Mouse (Mus musculus) myocyte (in vitro differentiated cells): ENCODE results near the gene Rgs3. TPM values are rescaled to one million over a fixed set of nuclear protein-coding genes. Genes with fewer than 3 reads are reported as not detected.

Source experiments
- H3K27me3 ChIP-seq: one replicate; pipeline ENCODE4 v1.6.1; 2011; ENCODE audit not compliant: control insufficient read depth, insufficient read depth, insufficient read length
- H3K36me3 ChIP-seq: one replicate; pipeline ENCODE4 v1.6.1; 2011; ENCODE audit not compliant: control insufficient read depth, insufficient read depth
- H3K4me2 ChIP-seq: one replicate; pipeline ENCODE4 v1.6.1; 2011; ENCODE audit warnings: low read depth, control low read depth
- H3K4me3 ChIP-seq: one replicate; pipeline ENCODE4 v1.5.1; 2011; ENCODE audit warnings: mild to moderate bottlenecking, control low read depth, moderate library complexity
- H3K79me2 ChIP-seq: one replicate; pipeline ENCODE4 v1.6.1; 2011; ENCODE audit not compliant: control insufficient read depth, insufficient read depth
- H3ac ChIP-seq: one replicate; pipeline ENCODE4 v1.6.1; 2011; ENCODE audit not compliant: control insufficient read depth, insufficient read length
- CEBPB ChIP-seq: IDR thresholded peaks from 2 replicates; pipeline ENCODE4 v1.6.1; 2011; ENCODE audit warnings: mild to moderate bottlenecking, moderate library complexity; ENCODE audit not compliant: poor library complexity, insufficient read depth, severe bottlenecking
- E2F4 ChIP-seq: IDR thresholded peaks from one replicate; pipeline ENCODE4 v1.6.1; 2011; ENCODE audit warnings: mild to moderate bottlenecking, control low read depth, moderate library complexity; ENCODE audit not compliant: insufficient read depth
- MAX ChIP-seq: IDR thresholded peaks from one replicate; pipeline ENCODE4 v1.6.1; 2011; ENCODE audit warnings: low read depth, mild to moderate bottlenecking, control low read depth
- MYOD1 ChIP-seq, 3 experiments: IDR thresholded peaks; one replicate each; pipeline ENCODE4 v1.6.1; 2011; ENCODE audit warnings: control low read depth in 2 of 3, low read depth in 2 of 3, mild to moderate bottlenecking in 2 of 3, moderate library complexity in 1 of 3; ENCODE audit not compliant: insufficient read length in 2 of 3, control insufficient read depth in 1 of 3
- MYOG ChIP-seq, 3 experiments: IDR thresholded peaks; one replicate each; pipeline ENCODE4 v1.6.1; 2011; ENCODE audit warnings: control low read depth in 2 of 3, low read depth in 2 of 3, mild to moderate bottlenecking in 2 of 3; ENCODE audit not compliant: insufficient read length in 2 of 3, control insufficient read depth in 1 of 3, insufficient read depth in 1 of 3
- POLR2A ChIP-seq: IDR thresholded peaks from one replicate; pipeline ENCODE4 v1.6.1; 2011; ENCODE audit warnings: low read depth, mild to moderate bottlenecking, control low read depth, moderate library complexity; ENCODE audit not compliant: insufficient read length
- POLR2AphosphoS2 ChIP-seq: IDR thresholded peaks from one replicate; pipeline ENCODE4 v1.6.1; 2011; ENCODE audit warnings: low read depth, control low read depth; ENCODE audit not compliant: insufficient read length
- REST ChIP-seq: IDR thresholded peaks from one replicate; pipeline ENCODE4 v1.6.1; 2011; ENCODE audit warnings: mild to moderate bottlenecking, control low read depth, moderate library complexity; ENCODE audit not compliant: insufficient read depth, insufficient read length
- SRF ChIP-seq: IDR thresholded peaks from one replicate; pipeline ENCODE4 v1.6.1; 2011; ENCODE audit warnings: low read depth; ENCODE audit not compliant: control insufficient read depth, insufficient read length
- TCF12 ChIP-seq: IDR thresholded peaks from one replicate; pipeline ENCODE4 v1.6.1; 2011; ENCODE audit warnings: mild to moderate bottlenecking, control low read depth; ENCODE audit not compliant: poor library complexity, insufficient read depth, severe bottlenecking
- TCF3 ChIP-seq: IDR thresholded peaks from one replicate; pipeline ENCODE4 v1.6.1; 2011; ENCODE audit warnings: low read depth, control low read depth; ENCODE audit not compliant: insufficient read length
- USF1 ChIP-seq: IDR thresholded peaks from one replicate; pipeline ENCODE4 v1.6.1; 2011; ENCODE audit warnings: low read depth, mild to moderate bottlenecking, control low read depth, moderate library complexity
- polyA plus RNA-seq: library from polyadenylated mRNA; unstranded; fragments of >200 nt; fragmentation: generic; extraction: Trizol; gene quantifications from one replicate; pipeline ENCODE4 v1.2.1, GENCODE M21; 2012; ENCODE audit warnings: missing spikeins

Rgs3 gene
- polyA plus RNA-seq, 1 experiment = 40.4 TPM

DNA sequence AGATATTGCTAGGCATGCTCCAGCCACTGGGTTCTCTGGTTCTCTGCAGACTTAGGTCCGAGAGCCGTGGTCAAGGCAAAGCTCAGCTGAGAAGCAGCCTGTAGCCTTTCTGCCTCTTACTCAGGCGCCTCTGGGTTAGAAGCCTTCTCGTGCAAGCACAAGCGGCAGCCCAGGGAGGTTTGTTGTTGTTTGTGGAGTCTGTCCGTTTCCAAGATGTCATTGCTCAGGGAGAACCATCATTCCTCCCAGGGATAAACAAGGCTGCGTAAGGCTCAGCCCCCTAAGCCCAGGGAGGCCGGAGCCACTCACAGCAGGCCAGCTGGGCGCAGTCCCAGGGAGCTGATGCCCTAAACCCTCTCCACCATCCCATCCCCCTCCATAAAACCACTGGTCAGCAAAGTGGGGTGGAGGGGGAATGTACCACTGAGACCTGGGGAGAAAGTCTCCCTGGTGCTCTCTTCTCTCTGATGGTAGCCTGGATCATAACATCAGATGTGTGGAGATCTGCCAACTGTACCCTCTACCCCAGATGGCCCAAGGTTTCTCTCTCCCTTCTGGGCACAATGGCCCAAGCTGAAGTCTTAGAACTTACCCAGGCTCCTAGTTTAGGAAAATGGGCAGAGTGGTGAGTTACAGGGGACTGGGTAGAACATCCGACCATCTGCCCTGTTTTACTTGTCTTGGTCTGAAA is 117.5 kb downstream of the Rgs3 start:
- peaks cover 9% of the 10 kb centered on the region for H3K36me3 ChIP-seq
- peaks cover 28% of the 10 kb centered on the region for H3K79me2 ChIP-seq
- peak overlapping the region; percentile 6 for H3K4me2 ChIP-seq
- no peak overlapping the region for H3ac ChIP-seq
- TF ChIP-seq REST (no peak), E2F4 (no peak), CEBPB (no peak), TCF12 (no peak), MYOG (IDR thresholded peaks at IDR 0.05; ENCODE audit: control insufficient read depth in 1 of 3, insufficient read depth in 1 of 3, insufficient read length in 2 of 3, low read depth in 2 of 3) (no peak), POLR2A (no peak), POLR2AphosphoS2 (no peak), TCF3 (no peak), SRF (no peak), MYOD1 (IDR thresholded peaks at IDR 0.05; ENCODE audit: control insufficient read depth in 1 of 3, insufficient read length in 2 of 3, low read depth in 2 of 3) (no peak), USF1 (no peak), MAX (no peak)
- no peaks in the 10 kb centered on the region for H3K27me3 ChIP-seq
- H3K4me3 ChIP-seq = no peak overlapping the region

DNA sequence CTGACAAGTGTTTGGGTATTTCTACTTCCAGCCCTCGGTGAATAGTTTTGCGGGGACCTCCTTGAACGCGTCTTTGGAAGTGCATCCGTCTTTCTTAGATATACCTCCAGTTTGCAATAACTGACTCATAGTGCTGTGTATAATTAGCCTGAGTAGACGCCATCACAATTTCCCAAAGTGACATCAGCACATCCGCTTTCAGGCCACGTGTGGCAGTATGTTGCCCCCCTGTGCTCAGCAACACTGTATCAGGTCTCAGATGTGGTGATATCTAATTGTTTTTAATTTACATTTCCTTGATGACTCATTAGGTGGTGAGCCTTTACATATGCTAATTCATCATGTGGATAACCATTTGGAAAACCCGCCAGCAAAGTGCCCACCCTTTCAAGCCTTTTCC is 119.5 kb downstream of the Rgs3 start:
- Histone ChIP-seq H3K36me3 (peaks cover 9% of the 10 kb centered on the region), H3K4me2 (no peak overlapping the region), H3K4me3 (no peak overlapping the region), H3ac (no peak overlapping the region), H3K79me2 (peaks cover 30% of the 10 kb centered on the region), H3K27me3 (no peaks in the 10 kb centered on the region)
- no peak for TF ChIP-seq REST
- TF ChIP-seq USF1 = no peak
- no peak for TF ChIP-seq MYOG (IDR thresholded peaks at IDR 0.05; ENCODE audit: control insufficient read depth in 1 of 3, insufficient read depth in 1 of 3, insufficient read length in 2 of 3, low read depth in 2 of 3)
- TF ChIP-seq MYOD1 (IDR thresholded peaks at IDR 0.05; ENCODE audit: control insufficient read depth in 1 of 3, insufficient read length in 2 of 3, low read depth in 2 of 3) = no peak
- TF ChIP-seq MAX = no peak
- TF ChIP-seq E2F4 = no peak
- no peak for TF ChIP-seq TCF3
- no peak for TF ChIP-seq CEBPB
- TF ChIP-seq SRF = no peak
- no peak for TF ChIP-seq POLR2A
- no peak for TF ChIP-seq TCF12

DNA sequence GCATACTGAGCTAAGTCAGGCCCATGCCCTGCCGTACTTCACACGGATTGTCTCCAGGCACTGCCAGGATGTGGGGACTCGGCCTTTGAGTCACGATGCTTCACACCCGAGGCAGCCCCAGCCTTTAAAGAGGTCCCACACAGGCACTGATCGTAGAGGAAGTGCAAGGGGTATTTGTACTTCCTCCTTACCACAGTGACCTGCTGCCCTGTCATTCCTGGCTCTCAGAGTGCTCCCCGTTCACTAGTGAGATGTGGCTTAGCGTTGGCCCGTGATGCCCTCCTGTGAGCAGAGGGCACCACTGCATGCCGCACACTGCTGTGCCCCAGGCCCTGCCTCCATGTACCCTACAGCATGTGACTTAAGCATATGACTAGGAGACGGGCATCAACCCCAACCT is 121.8 kb downstream of the Rgs3 start:
- H3ac ChIP-seq = no peak overlapping the region
- peaks cover 12% of the 10 kb centered on the region for H3K79me2 ChIP-seq
- H3K27me3 ChIP-seq = no peaks in the 10 kb centered on the region
- H3K4me2 ChIP-seq = no peak overlapping the region
- H3K4me3 ChIP-seq = no peak overlapping the region
- H3K36me3 ChIP-seq = peaks cover 9% of the 10 kb centered on the region
- no peak for TF ChIP-seq REST

DNA sequence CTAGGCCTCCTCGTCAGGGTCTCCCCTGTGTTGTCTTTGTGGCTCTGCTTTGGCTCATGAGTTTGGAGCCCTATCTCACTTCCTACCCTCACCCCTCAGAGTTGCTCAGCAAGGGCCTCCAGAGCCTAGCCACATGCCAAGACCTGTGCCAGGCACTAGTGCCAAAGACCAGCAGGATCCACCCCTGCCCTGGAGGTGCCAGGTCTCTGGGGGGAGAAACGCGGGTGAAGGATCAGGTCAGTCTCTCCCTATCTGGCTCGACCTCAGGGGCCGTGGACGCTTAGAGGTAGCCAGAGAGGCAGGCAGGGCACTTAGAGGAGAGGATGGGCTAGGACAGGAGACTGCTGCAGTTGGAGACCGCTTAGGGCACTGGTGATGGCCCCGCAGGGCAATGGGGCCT is 122.7 kb downstream of the Rgs3 start:
- Histone ChIP-seq H3K4me2 (no peak overlapping the region), H3K36me3 (peaks cover 9% of the 10 kb centered on the region), H3K27me3 (no peaks in the 10 kb centered on the region), H3K4me3 (no peak overlapping the region), H3ac (no peak overlapping the region), H3K79me2 (peaks cover 12% of the 10 kb centered on the region)
- no peak for TF ChIP-seq E2F4
- TF ChIP-seq USF1 = no peak
- no peak for TF ChIP-seq CEBPB
- no peak for TF ChIP-seq MYOD1 (IDR thresholded peaks at IDR 0.05; ENCODE audit: control insufficient read depth in 1 of 3, insufficient read length in 2 of 3, low read depth in 2 of 3)
- TF ChIP-seq SRF = no peak
- TF ChIP-seq MYOG (IDR thresholded peaks at IDR 0.05; ENCODE audit: control insufficient read depth in 1 of 3, insufficient read depth in 1 of 3, insufficient read length in 2 of 3, low read depth in 2 of 3) = no peak
- no peak for TF ChIP-seq REST
- no peak for TF ChIP-seq MAX

DNA sequence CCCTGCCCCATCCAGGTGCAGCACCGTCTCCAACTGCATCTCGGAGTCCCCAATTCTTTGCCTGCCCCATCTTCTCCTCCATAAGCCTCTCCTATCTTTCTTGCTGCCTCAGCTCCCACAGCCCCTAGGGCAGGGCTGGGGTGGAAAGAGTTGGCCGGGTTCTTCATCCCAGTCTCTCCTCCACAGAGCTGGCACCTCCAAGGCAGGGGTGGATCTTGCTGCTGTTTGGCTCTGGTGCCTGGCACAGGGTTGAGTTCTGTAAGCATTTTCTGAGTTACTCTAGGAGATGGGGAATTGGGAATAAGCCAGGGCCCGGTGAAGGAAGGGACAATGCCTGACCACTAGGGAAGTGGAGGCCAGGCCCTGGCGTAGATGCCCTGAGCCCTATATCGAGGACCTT is 123.5 kb downstream of the Rgs3 start:
- TF ChIP-seq MYOD1 (IDR thresholded peaks at IDR 0.05; ENCODE audit: control insufficient read depth in 1 of 3, insufficient read length in 2 of 3, low read depth in 2 of 3) (no peak), USF1 (no peak), TCF12 (no peak), POLR2A (no peak), MYOG (IDR thresholded peaks at IDR 0.05; ENCODE audit: control insufficient read depth in 1 of 3, insufficient read depth in 1 of 3, insufficient read length in 2 of 3, low read depth in 2 of 3) (no peak), CEBPB (no peak), REST (no peak), E2F4 (no peak), MAX (no peak), TCF3 (no peak), SRF (no peak)
- H3K4me3 ChIP-seq = no peak overlapping the region
- H3ac ChIP-seq = no peak overlapping the region
- no peaks in the 10 kb centered on the region for H3K27me3 ChIP-seq
- H3K4me2 ChIP-seq = no peak overlapping the region
- H3K79me2 ChIP-seq = peaks cover 10% of the 10 kb centered on the region
- H3K36me3 ChIP-seq = peaks cover 9% of the 10 kb centered on the region
